Mouse (Mus musculus) embryonic fibroblast, embryonic 13.5 days (primary cell): ENCODE results near the gene Ttll5.

ENCODE experiments used
- CTCF ChIP-seq: IDR thresholded peaks from 2 replicates; pipeline ENCODE4 v1.5.1; 2011; ENCODE audit warnings: mild to moderate bottlenecking, control low read depth, low read length, moderate library complexity, borderline replicate concordance; ENCODE audit not compliant: insufficient read depth
- POLR2A ChIP-seq: IDR thresholded peaks from 2 replicates; pipeline ENCODE4 v1.6.1; 2011; ENCODE audit warnings: low read depth, mild to moderate bottlenecking, control low read depth, low read length, moderate library complexity

GRCm38 (mm10) chr12:85992013-85992837, 167.8 kb downstream of the Ttll5 start:
- TF ChIP-seq POLR2A (no peak), CTCF (no peak)
